Mouse (Mus musculus): ENCODE results near the gene Usp2.

Gene Usp2

GRCm38 (mm10) chr9:44066785-44067225 lies at the start of gene Usp2:
Gene Usp2 (plus strand): TSS chr9:44067021.
- peak; percentile 89 for DNase-seq (ENCODE audit: low spot score)

DNA sequence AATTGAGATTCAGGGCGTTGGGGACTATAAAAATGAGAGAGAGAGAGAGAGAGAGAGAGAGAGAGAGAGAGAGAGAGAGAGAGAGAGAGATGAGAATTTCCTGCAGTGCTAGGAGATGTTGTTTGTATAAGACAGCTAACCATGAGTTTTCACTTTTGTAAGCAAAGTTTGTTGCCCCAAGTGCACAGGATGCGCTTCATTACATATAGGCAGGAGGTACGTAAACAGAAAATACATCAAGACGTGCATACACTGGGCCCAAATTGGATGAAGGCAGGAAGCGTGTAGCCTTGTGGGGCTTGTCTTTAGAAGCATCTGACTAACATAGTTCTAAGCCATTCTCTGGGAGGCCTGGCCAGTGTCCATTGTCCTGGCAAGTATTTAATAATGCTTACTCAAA lies 49.0 kb upstream of the Usp2 start:
- no peak for DNase-seq (ENCODE audit: low spot score)

- no peak for DNase-seq (ENCODE audit: low spot score)
These were observed 46.8 kb upstream of the Usp2 start for GRCm38 (mm10) chr9:44020001-44020400.

DNA sequence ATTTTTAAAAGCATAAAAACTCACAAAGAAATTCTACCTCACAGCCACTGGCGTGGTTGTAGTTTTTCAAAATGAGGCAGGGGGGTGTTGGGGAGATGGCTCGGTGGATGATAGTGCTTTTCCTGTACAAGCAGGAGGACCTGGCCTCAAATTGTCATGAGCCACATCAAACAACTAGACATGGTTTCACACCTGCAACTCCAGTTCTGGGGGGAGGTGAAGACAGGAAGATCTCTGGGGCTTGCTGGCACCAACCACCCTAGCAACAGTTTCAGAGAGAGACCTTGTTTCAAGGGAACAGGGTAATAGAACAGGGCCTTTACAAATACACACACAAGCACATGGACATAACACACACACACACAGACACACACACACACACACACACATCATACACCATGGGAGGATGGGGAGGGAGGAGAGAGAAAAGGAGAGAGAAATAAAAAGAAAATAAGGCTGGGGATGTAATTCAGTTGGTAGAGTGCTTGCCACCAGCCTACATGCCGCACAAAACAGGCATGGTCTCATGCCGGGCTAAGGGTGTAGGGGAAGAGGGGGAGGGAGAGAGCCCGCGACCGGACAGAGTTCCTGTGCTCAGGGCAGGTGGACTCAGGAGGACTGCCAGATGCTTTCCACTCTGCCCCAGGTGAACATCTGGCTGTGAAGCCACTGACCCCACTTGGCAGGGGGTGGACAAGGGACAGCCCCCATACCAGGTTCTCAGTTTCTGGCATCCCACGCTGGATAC lies 44.5 kb upstream of the Usp2 start:
- DNase-seq (ENCODE audit: low spot score), result no peak

DNA sequence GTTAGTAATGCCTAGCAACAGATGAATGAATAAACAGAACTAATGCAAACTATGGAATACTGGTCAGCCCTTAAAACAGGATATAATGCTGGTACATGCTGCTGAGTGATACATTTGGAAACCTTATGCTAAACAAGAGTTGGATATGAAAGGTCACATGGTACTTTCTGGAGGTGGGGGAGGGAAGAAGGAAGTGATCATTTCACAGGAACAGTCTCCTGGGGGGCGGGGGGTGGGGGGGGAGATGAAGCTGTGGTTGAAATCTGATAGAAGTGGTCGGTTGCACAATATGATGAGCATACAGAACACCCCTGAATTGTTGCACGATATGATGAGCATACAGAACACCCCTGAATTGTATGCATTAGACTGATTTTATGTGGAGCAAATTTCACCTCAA lies 42.7 kb upstream of the Usp2 start:
- no peak for DNase-seq (ENCODE audit: low spot score)

- no peak for DNase-seq (ENCODE audit: low spot score)
These were observed 37.1 kb upstream of the Usp2 start for GRCm38 (mm10) chr9:44029580-44030236.

DNA sequence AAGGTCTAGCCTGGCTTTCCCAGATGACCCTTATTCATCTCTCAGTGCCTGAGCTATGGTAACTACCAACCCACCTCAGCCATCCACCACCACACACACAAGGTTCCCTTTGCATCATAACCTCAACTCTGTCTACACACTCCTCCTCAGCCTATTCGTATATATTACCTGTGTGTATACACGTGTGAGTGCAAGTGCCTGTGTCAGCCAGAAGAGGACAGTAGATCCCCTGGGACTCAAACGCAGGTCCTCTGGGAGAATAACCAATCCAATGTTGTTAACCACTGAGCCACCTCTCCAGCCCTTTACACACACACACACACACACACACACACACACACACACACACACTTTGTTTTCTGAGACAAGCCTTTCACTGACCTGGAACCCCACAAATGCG lies 36.2 kb upstream of the Usp2 start:
- DNase-seq (ENCODE audit: low spot score), result no peak

DNA sequence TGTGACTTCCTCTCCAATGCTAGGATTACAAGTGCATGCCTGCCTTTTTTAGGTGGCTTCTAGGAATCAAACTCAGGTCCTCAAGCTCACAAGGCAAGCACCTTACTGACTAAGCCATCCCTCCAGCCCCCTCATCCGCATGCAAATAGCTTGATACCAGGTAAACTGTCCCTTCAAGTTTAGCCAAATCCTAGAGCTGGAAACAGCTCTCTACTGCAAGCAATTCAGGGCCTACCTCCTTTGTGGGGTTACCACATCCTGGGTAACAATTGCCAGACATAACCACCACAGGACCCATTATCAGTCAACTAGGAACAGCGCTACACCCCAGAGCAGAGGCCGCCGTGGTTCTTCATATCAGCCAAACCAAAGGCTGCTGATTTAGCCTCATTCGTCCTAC lies 35.7 kb upstream of the Usp2 start:
- DNase-seq (ENCODE audit: low spot score), result no peak

DNA sequence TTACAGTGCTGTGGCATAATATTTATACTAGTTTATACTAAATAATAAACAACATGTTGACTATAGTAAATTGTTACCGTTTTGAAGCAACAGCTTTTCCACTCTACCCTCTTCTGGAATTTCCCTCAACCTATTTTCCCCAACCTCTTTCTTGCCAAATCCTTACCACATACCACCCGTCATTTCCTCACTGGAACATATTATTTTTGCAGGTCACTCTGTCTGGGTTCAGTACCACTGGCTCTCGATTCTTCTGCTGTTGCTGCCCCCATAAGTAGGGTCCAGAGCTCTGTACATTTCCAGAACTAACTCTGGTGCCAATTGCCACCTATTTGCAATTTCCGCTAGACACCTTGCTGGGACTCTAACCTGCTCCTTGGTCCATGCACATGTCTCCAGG lies 34.9 kb upstream of the Usp2 start:
- DNase-seq (ENCODE audit: low spot score), result no peak

- DNase-seq (ENCODE audit: low spot score), result no peak
These were observed 33.5 kb upstream of the Usp2 start for GRCm38 (mm10) chr9:44033317-44033716.

- no peak for DNase-seq (ENCODE audit: low spot score)
These were observed 32.7 kb upstream of the Usp2 start for GRCm38 (mm10) chr9:44033957-44034727.

DNA sequence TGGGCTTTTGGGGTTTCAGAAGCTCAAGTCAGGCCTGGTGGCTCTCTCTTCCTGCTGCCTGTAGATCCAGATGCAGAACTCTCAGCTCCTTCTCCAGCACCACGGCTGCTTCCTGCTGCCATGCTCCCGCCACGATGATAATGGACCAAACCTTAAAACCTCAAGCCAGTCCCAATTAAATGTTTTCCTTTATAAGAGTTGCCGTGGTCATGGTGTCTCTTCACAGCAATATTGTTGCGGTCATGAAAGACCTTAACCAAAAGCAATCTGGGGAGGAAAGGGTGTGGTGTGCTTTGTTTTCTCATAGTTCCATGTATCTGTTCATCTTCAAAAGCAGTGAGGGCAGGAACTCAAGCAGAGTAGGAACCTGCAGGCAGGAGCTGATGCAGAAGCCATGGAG lies 29.7 kb upstream of the Usp2 start:
- no peak for DNase-seq (ENCODE audit: low spot score)

DNA sequence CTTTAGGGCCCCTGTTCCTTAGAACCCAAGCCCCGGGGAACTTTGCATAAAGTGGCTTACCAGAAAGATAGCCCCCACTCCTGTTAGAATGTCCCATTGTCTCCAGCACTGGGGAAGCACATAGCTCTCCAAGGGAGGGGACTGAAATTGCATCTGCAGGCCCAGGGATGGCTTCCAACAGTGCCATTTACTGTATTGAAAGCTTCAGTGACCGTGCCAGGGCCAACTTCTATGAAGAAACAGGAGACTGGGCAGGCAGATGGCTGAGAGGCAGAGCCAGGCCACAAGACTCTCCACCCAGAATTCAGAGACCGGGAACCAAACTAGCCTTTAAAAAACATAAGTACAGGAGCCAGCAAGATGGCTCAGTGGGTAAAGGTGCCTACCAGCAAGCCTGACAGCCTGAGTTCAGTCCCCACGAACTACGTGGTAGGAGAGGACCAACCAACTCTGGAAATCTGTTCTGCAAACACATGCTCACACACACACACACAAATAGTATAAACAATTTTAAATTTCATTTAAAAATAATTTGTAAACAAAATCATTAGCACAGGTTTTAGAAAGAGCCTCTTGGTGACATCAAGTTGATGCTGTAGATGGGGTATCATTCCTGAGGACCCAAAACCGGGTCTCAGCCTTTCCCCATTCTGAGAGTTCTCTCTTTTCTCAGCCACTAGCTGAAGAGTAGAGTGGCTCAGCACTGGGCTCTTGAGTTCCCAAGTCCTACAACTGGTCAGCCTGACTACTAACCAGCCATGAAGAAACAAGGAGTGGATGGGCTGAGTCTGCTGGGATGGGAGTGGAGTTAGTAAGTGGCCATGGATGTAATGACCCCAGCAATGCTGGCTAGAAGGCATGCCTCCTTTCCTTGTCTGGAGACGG lies 25.1 kb upstream of the Usp2 start:
- no peak for DNase-seq (ENCODE audit: low spot score)

DNA sequence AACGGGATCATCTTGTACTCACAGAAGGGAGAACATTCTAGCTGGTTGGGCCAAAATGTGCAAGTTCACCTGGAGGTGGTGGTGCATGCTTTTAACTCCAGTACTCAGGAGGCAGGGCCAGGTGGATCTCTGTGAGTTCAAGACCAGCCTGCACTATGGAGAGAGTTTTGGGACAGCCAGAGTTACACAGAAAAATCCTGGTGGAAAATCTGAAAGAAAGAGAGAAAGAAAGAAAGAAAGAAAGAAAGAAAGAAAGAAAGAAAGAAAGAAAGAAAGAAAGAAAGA lies 24.5 kb upstream of the Usp2 start:
- DNase-seq (ENCODE audit: low spot score), result no peak

- no peak for DNase-seq (ENCODE audit: low spot score)
These were observed 23.7 kb upstream of the Usp2 start, which contains the start of gene Thy1 for GRCm38 (mm10) chr9:44042836-44043707. Gene Thy1 (plus strand): TSS chr9:44043384.

GRCm38 (mm10) chr9:44043708-44044425 lies 23.0 kb upstream of the Usp2 start:
- no peak for DNase-seq (ENCODE audit: low spot score)

DNA sequence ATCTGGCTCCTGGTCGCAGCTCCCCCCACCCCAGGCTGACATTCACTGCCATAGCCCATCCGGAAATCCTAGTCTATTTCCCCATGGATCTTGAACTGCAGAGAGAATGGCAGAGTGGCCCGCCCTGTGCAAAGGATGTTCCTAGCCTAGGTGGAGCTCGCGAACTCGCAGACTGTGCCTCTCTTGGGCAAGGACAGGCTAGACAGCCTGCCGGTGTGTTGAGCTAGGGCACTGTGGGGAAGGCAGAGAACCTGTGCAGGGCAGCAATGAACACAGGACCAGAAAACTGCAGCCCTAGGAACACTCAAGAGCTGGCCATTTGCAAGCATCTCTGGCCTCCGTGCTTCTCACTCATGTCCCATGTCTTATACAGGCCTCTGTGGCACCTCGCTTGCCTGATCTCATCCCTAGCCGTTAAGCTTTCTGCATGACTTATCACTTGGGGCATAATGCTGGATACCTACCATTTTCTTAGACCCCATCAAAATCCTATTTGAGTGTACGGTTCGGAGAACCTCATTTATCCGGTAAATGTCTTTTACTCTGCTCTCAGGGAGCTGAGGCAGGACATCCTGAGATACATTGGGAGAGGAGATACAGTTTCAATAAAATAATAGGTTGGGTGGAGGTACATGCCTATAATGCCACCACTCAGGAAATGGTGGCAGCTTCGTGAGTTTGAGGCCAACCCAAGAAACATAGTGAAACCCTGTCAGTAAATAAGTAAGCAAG lies 22.2 kb upstream of the Usp2 start:
- no peak for DNase-seq (ENCODE audit: low spot score)

GRCm38 (mm10) chr9:44045158-44045883 lies 21.5 kb upstream of the Usp2 start:
- no peak for DNase-seq (ENCODE audit: low spot score)

GRCm38 (mm10) chr9:44045884-44046272 lies 20.9 kb upstream of the Usp2 start:
- no peak for DNase-seq (ENCODE audit: low spot score)
